Mouse (Mus musculus) cerebellum, adult (tissue): ENCODE results near the gene Tmem87b.

Experiments used
- ATAC-seq: cut with Nextera tagmentation; 2 replicates; pipeline ENCODE4 v1.9.2; 2017; ENCODE audit warnings: mild to moderate bottlenecking, moderate library complexity, mixed read lengths; ENCODE audit not compliant: insufficient number of reproducible peaks, low FRiP score, low TSS enrichment

Tmem87b gene

DNA sequence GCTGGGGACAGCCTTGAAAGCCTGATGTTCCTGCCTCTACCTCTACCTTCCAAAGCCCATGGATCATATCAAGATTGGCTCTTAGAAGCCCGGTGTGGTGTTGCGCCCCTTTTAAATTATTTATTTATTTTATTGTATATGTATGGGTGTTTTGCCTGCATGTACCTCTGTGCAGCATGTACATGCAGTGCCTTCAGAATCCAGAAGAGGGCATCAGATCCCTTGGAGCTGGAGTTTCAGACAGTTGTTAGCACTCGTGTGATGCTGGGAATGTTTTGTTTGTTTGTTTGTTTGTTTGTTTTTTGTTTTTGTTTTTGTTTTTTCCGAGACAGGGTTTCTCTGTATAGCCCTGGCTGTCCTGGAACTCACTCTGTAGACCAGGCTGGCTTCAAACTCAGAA, 63.3 kb downstream of the Tmem87b start:
- no peak for ATAC-seq

DNA sequence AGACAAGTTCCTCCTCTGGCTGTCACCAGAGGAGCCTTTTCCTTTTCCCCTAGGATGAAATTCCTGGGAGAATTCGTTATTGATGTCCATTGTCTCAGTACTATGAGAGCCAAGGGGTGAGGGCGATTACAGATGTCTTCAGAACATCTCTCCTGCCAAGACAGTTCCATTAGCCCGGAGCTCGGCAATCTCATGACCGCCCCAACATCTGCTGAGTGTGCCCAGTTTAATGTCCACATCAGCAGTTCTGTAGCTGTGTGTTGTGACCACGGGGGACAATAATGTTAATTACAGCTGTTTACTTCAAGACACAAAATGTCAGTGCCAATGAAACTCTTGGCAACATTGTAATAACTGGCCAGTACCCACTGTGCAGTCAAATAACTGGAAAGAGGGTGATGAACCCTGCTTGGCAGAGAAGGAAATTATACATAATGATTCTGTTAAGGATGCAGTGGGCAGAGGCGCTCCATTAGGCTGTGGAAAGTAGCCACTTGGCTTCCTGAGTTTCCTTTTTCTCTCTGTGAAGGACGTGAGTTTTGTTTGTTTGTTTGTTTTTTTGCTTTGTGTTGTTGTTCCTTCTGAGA, 67.4 kb downstream of the Tmem87b start:
- ATAC-seq, result no peak

DNA sequence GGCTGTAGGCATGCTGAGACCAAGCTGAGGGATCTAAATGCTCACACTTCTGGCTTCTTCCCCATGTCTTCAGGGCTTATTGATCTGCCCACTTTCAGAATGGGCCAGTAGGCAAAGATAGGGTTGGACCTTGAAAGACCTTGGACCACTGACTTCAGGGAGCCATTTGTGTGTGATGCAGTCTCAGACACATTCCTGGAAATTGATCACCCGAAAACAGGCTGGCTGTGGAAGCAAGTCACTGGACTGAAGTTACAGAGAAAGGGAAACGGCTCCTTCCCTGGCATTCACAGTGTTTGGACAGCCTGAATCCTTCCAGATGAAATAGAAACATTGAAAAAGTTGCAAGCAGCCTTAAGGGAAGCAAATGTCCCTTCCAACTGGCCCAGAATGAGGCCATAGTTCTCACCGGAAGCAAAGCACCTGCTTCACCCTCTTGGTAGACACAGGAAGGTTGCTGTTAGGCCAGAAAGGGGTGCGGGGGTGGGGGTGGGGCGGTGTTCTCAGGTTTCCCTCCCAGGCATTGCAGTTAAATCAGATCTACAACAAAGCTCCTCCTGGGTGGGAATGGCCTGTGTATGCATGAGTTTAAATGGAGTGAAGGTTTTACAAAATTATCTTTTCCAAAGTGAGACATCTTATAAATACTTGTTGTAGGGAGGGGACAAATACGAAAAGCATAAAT, 70.1 kb downstream of the Tmem87b start:
- ATAC-seq, result no peak

DNA sequence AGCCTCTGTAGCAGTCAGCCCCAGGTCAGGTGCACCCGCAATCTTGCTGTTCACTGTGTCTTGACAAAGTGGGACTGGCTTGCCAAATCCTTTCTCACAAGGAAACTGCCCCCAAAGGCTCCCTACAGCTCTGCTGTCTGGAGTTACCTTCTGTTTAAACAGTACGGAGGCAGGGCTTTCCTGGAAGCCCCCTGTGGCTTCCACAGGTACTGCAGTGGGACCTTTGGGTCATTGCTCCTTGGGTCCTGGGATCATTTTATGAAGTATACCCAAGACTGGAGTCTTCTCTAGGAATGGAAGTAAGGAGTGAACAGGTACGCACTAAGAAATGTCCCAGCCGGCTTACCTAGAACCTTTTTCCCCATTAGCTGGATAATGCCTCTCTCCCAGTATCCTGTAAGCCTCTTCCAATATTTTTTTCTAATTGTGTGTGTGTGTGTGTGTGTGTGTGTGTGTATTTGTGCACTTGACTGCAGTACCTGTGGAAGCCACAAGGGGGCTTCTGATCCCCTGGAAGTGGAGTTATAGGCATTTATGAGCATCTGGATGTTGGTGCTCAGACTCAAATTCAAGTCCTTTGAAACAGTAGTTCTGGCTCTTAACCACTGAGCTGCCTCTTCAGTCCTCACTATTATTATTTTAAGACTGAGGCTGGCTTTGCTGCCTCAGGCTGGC, 72.9 kb downstream of the Tmem87b start:
- ATAC-seq, result no peak

DNA sequence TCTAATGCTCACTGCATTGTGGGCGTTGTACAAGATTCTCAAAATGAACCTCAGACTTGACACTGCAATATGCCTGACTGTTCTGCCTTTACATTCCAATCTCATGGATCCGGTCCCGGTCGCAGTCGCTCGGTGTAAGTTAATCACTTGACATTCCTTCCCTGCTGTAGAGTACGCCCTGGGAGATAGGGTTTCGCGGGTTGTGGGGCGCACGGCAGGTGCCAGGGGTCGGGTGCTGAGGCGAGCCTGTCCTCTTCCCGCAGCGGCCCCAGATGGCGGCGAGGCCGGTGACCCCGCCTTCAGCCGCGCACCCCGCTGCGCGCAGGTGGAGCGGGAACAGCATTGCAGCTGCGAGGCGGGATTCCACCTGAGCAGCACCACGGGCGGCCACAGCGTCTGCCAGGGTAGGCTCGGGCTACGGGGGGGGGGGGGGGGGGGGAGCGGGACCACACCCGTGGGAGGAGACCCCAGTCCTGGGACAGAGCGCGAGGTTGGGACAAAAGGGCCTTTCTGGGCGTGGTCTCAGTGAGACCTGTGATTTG, 74.3 kb downstream of the Tmem87b start:
- peak; percentile 31; the same call in 1 of the 2 replicates for ATAC-seq

DNA sequence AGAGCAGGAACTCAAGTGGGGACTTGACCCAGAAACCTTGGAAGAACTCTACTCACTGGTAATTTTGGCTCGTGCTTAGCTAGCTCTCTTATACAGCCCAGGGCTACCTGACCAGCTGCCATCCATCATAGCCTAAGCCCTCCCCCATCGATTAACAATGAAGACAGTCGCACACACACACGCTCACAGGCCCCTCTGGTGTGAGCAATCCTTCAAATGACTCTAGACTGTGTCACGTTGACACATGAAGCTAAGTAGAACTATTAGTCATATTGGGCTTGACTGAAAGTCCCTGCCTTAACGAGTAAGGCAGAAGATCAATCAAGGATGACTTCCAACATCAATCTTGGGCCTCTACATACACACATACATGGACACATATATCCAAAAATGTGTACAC, 84.9 kb downstream of the Tmem87b start:
- no peak for ATAC-seq

DNA sequence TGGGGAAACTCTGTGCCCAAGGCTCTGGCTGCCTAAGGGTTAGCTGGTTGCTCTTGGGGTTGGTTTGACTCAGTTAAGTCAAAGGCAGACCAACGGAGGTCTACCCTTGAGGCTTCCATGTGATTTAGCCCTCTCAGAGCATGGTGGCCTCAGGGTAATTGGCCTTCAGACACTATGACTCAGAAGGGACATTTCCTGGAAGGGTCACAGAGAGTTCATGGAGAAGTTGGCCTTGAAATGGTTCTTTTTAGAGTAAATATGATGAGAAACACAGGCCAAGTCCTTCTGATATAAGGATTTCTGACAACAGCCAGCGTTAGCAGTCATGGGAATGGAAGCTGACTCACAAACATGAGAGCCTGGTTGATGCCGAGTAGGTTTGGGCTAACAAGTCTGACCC, 85.7 kb downstream of the Tmem87b start:
- ATAC-seq, result no peak
